Mouse (Mus musculus): ENCODE measurements around the gene Zfpl1.

Zfpl1 gene

DNA sequence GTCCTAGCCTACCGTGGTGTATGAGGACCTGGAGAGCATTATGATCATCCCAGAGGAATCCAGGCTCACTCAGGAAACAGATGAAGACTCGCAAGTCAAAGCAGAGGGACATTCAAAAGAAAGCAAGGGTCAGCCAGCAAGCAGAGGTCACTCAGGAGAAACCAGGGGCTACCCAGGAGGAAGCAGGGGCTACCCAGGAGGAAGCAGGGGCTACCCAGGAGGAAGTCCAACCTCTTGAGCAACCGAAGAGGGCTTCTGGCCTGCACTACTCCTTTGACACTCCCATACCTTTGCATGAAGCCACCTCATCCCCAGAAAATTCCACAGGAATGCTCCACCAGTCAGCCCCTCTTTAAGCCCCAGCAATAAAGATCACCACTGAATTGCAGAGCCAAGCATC lies 13.1 kb upstream of the Zfpl1 start:
- DNase-seq (ENCODE audit: low spot score in 2 of 2) = no peak

DNA sequence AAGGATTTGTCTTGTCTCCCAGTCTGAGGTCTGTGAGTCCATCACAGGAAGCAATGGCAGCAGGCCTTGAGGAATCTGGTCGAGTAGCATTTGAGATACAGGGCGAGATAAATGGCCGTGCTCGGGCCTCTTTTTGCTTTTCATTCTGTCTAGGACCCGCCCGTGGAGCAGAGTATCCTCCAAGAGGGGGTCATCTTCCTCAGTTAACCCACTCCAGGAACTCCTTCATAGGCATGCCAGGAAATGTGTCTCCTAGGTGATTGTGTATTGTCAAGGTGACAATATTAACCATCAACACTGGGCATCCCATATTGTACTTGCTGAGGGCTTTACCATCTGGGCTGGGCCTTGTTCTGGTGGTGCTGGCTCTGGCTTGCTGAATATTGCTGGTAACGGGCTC lies 9.4 kb upstream of the Zfpl1 start, which contains the start of gene AC131692.1:
Gene AC131692.1, plus strand, starts transcription at position 301 of the 400 bp plus-strand sequence.
- DNase-seq (ENCODE audit: low spot score in 2 of 2) = no peak

DNA sequence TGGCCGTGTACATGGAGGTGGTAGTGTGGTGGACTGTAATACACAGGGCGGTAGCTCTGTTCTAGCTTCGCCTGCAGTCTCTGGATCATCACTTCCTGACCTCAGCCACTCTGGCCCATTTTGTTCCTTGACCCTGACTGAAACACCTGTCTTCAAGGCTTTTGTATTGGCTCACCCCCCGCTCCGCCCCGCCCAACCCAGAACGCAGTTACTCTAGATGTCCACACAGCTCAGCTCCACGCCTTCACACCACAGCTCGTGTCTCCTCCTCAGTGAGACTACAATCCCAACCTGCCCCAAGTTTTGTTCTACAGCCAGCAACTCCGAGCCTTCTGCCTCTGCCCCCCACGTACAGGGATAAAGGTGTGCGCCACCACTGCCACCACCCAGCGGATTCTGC lies 4.1 kb upstream of the Zfpl1 start:
- DNase-seq (ENCODE audit: low spot score in 2 of 2) = no peak

DNA sequence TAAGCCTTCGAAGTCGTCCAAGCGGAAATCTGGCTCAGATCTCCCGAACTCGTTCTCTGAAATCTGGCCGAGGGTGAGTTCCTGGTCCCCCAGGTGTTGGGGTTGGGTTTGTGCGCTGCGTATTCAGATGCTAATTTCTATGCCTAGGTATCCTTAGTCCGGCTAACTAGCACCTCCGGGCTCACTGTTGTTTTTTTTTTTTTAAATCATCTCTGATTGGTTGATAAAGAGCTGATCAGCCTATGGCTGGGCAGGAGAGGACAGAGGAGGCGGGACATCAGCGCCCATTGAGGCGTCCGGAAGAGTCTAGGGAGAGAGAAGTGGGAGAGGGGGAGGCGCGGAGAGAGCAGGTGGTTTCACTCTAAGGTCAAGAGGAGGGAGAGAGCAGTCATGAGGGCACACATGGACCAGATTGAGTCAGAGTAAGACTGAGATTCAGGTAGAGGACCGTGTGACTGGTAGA lies 692 bp upstream of the Zfpl1 start:
- DNase-seq (ENCODE audit: low spot score in 2 of 2) = no peak

DNA sequence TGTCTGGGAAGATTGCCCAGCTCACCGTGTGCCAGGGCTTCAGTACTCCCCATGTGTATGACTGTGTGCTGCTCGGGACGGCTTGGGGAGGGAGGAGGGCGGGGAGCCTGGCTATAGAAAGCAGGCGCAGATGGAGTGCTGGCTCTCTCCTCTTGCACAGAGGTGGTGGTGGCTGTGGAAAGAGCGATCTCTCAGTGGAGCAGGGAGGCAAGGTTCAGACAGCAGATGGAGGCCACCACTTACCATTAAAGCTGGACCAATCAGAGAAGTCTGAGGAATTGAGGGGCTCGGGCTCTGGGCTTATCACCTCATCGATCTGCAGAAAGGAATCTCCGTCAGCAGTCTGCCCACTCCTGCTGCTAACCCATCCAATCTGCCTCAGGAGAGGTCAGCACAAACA lies 2.6 kb downstream of the Zfpl1 start, which contains the start of gene Gm28374:
Gene Gm28374, minus strand, starts transcription at position 101 of the 400 bp plus-strand sequence.
- no peak for DNase-seq (ENCODE audit: low spot score in 2 of 2)

DNA sequence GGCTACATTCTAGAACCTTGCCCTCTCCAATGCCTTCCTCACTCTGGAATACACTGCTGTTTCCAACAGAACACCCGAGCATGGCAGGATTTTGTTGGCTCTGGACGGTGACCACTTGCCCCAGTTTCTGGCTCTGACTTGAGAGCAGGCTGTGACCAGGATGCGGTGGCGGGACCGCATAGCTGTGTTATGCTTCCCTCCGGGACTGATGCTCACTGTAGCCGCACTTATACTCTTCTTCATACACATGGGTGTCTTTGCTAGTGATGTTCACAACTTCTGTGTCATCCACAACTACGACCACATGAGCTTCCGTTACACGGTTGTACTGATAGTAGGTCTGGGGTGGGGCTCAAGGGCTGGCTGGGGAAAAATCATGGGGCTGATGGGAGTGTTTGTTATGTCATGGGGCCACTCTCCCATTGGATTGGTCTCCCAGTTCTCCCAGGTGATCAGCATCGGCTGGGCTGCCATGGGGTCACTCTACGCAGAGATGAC lies 4.7 kb downstream of the Zfpl1 start, which contains the start of gene Tmem262:
Gene Tmem262, plus strand, starts transcription at position 51 of the 498 bp plus-strand sequence.
- DNase-seq (ENCODE audit: low spot score in 2 of 2) = no peak

DNA sequence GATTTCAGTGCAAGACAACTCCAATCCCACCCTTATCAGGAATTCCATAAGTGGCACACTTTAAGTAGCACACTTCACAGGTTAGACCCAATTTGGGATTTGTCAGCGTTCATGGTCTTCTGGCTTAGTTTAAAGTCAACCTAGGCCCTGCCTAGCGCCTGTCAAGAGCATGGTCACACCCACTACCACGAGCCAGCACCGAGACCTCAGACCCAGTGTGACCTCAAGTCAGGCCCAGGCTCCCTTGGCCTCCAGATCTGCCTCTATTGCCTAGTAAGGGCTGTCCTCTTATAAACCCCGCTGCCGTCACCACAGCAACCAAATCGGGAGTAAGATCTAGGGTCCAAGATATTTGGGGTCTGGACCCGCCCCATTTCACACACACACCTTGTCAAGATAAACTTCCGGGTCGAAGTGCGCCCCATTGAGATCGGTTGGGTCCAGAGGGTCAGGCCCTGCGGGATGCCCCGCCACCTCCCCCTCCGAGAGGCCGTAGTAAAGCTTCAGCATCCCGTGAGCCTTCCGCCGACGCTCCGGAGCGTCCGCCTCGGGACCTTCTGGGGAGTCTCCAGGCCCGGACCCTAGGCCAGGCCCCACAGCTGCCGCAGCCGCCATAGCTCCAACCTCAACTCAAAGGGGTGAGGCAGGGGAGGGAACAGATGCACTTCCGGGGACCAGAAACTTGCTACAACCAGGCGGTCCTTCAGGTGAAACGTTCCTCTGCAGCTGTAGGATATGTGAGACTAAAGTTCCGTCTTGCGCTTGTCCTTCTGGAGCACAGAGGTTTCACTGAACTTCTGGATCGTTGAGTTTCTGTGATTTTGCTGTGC lies 8.0 kb downstream of the Zfpl1 start, which contains the start of gene Vps51:
Gene Vps51, minus strand, starts transcription at position 668 of the 830 bp plus-strand sequence.
- peak in 1 of 2 experiments; percentile 92 for DNase-seq (ENCODE audit: low spot score in 2 of 2)

DNA sequence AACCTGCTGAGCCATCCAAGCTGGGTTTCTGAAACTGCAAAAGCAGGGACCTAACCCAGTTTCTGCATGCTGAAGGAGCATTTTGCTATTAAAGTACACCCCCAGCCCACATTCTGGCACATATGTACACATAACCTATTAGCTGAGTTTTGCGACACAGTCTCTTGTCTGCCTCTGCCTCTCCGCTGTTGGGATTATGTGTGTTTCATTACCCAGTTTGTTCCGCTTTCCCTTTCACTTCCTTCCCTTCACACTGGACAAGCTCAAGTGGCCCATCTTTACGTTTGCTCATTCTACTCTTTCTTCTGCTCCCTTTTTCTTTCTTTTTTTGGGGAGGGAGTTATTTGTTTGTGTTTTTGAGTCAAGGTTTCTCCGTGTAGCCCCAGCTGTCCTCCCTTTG lies 10.9 kb downstream of the Zfpl1 start:
- no peak for DNase-seq (ENCODE audit: low spot score in 2 of 2)

DNA sequence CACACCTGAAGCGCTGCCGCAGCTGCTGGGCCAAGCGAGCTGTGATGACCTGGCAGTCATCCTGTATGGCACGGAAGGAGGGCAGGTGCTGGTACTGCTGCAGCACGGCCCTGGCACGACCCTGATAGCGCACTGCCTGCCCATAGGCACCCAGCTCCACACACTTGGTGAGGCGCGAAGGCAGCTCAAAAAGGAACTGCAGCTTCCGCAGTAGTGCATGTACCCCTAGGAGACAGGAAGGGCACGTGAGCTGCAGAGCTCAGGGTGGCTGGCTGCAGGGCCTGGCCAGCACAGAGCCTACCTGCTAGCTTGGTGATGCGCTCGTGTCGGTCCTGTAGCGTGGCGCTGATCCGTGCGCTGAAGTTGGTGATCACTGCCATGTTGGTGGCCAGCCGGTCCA lies 13.5 kb downstream of the Zfpl1 start:
- DNase-seq (ENCODE audit: low spot score in 2 of 2) = no peak

DNA sequence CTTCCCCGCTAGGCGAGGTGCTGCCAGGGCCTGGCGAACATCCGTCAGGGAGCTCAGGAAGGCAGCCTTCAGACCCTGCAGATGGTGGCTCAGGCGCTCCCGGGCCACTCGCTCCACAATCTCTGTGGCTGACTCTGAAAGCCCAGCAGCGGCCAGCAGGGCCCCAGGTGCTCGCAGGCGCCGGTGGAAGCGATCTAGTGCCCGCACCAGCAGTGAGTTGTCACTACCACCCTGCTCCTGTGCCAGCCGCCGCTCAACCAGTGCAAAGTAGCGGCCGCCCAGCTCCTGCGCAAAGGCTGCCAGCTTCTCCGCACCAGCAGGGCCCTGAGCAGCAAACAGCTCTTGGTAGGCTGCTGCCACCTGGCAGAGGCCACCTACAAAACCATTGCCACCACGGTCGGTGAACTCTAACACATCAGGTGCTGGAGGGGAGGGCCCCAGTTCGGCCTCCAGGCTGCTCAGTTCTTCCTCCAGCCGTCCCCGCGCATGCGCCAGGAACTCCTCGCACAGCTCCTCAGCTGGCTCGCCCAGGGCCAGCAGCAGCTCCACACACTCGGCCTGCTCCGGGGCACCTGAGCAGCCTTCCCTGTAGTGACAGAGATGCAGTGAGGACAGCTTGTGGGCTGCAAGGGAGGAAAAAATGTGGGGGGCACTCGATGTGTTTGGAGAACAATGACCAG lies 14.0 kb downstream of the Zfpl1 start:
- DNase-seq (ENCODE audit: low spot score in 2 of 2) = no peak

DNA sequence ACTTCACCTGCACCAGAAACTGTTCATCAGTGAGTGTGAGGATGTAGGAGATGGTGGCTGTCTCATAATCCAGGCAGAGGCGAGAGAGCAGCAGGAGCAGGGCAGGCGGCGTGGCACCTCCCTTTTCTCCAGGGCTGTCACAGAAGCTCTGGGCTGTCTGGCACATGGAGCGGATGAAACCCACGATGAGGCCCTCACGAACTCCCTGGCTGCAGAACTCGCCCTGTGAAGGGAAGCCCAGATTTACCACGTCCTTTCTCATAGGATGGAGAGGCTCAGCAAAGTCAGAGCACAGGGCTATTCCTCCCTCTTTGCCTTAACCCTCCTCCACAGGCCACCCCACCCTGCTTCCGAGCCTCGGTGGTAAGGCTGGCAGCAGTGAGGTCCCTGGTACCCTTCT lies 14.9 kb downstream of the Zfpl1 start:
- DNase-seq (ENCODE audit: low spot score in 2 of 2) = no peak

DNA sequence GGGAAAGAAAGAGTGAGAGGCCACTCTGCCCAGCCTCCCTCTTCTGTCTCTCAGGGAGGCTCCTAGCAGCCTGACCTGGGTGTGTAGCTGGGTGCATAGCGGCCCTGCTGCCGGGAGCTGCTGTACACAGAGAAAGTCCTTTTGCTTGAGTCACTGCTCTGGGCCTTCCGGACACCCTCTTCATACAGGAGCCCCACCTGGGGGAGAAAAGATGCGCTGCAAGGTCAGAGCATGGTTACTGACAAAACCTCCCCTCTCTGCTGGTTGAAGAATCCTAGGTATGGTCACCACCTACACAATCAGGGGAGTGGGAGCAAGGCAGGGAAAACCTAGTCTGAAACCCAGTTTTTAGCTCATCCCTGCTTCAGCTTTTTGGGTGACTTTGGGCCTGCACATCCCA lies 15.8 kb downstream of the Zfpl1 start:
- DNase-seq (ENCODE audit: low spot score in 2 of 2) = no peak

DNA sequence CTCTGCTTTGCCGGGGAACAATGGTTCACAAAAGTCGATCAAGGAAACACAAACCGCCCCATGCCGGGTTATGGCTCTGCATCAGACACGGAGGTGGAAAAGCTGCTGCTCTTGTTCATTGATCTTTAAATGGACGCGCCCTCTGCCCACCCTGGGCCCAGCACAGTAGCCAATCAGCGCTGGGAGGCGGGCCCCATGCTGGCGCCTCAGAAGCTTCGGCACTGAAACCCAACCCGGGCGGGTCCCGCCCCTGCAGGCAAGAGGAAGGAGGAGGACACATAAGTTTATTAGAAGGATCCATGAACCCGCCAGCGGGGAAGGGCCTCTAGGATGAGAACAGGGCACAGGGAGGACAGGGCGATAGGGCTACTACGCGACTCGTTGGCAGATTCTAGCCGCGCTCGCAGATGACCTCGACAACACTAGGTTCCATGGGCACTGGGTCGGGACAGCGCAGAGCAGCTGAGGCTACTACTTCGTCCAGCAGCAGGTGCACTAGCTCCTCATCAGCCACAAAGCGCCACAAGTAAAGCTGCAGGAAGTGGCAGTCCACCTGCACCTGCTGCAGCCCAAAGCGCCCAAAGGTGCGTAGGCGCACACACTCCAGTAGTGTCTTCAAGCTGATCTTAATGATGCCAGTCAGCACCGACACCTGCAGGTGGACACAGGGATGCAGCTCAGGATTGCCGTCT lies 16.9 kb downstream of the Zfpl1 start, which contains the start of gene Tm7sf2:
Gene Tm7sf2, minus strand, starts transcription at position 650 of the 692 bp plus-strand sequence.
- peak in 1 of 2 experiments; percentile 86 for DNase-seq (ENCODE audit: low spot score in 2 of 2)

DNA sequence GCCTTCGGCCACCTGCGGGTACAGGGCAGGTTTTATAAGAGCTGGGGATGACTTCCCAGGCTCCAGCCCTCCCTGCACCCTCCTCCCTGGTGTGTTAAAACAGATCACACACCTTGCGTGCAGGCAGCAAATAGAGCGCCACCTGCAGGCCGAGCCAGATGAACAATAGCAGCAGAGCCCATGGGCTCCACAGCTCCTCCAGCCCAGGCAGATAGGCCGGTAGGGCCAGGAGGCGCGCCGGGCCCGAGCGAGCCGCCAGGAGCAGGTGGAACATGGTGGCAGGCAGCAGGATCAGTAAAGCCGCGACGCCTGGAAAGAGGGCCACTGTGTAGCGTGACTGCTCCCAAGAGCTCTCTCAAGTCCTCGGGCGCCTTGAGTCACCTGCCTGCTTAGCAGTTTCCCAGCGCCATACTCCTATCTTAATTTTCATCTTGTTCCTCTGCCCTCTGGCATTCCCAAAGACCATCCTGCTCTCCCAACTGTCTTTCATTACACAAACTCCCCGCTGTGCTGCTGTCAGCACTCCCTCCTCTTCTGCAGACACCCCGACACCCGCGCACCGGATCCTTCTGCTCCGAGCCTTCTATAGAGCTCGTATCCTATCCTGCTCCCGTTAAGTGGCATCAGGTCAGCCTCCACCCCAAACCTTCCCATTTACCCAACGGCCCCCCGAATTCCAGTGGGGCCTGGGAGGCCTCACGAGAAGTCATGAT lies 17.6 kb downstream of the Zfpl1 start:
- peak in 1 of 2 experiments; percentile 86 for DNase-seq (ENCODE audit: low spot score in 2 of 2)

DNA sequence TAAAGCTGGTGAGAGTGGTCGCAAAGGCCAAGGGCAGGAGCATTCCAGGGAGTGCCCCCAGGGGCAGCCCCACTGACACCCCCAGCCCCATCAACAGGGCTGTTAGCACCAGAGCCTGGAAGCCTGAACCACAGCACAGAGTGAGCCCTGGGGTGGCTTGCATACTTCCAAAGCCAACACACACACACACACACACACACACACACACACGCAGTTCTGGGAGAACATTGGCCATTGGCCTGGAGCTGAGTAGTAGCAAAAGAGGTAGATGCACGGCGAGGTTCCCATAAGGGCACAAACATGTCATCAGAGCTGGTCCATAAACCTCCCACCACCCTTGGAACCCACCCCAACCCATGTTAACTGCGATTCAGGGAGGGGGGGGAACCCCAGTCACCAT lies 18.2 kb downstream of the Zfpl1 start:
- no peak for DNase-seq (ENCODE audit: low spot score in 2 of 2)

DNA sequence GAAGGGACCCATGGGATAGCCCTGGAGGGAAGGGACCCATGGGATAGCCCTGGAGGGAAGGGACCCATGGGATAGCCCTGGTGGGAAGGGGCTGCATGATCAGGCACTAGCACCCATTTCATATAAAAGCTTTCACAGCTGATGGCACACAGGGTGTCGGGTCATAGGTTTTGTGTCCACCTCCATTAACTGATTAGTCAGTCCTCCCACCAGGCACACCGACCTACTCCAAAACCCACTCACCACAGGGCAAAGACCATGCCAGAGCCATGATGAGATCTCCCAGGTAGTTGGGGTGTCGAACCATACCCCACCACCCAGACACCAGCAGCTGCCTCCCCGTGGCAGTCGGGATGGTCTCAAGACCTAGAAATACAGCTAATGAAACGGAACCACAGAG lies 21.7 kb downstream of the Zfpl1 start:
- DNase-seq (ENCODE audit: low spot score in 2 of 2) = no peak

DNA sequence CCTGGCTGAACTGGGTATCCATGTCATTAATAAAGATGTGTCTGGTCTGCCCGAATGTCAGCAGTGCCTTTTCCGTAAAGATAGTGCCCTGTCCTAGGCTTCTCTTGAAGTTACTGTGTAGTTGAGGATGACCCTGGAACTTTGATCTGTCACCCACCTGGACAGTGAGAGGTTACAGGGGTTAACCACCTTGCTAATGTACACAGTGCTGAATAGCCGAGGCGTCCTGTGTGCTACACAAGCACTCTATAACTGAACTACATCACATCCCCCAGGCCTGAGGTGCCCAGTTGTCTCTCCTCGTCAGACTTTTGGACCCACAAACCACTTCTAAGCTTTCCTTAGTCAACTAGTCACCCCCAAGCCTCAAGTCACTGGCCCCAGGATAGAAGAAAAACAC lies 22.3 kb downstream of the Zfpl1 start:
- DNase-seq (ENCODE audit: low spot score in 2 of 2) = no peak

DNA sequence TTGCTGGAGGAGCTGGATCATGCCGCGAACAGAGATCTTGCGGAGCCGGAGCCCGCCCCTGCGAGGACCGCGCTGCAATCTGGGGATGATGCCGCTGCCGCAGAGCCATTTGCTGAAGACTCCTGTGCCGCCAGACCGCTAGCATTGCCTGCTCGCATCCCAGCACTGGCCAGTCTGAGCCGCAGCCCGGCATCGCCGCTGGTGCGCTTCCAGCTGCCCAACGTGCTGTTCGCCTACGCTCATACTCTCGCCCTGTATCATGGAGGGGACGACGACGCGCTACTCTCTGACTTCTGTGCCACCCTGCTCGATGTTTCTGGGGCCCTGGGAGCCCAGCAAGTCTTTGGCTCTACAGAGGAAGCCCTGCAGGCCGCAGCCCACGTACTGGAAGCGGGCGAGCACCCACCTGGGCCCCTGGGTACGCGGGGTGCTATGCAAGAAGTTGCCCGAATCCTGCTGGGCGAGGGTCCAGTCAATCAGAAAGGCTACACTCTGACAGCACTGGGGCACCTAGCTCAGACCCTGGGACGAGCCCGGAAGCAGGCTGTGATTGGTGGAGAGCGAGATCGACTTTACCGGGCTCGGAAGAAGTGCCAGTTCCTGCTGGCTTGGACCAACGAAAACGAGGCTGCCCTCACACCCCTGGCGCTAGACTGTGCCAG lies 23.0 kb downstream of the Zfpl1 start:
- no peak for DNase-seq (ENCODE audit: low spot score in 2 of 2)

DNA sequence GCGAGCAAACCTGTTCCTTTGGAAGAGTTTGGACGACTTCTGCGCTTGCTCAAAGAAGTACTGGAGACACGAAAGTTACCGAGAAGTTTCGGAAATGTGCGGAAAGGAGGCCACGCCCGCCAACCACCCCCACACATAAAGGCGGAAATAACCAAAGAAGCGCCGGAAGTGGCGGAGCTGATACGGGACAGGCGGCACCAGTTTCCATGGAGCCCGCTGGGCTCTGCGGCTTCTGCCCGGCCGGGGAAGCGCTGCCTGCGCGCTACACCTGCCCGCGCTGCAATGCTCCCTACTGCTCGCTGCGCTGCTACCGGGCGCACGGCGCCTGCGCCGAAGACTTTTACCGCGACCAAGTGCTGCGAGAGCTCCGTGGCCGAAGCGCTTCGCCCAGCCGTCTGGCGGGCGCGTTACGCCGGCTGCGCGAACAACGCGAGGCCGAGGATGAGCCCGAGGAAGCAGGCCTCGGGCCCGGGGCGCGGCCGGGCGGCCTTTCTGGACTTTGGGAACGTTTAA lies 23.7 kb downstream of the Zfpl1 start, which contains the start of gene Znhit2:
Gene Znhit2, plus strand, starts transcription at position 172 of the 513 bp plus-strand sequence.
- peak; percentile 86 to 95 for DNase-seq (ENCODE audit: low spot score in 2 of 2)

DNA sequence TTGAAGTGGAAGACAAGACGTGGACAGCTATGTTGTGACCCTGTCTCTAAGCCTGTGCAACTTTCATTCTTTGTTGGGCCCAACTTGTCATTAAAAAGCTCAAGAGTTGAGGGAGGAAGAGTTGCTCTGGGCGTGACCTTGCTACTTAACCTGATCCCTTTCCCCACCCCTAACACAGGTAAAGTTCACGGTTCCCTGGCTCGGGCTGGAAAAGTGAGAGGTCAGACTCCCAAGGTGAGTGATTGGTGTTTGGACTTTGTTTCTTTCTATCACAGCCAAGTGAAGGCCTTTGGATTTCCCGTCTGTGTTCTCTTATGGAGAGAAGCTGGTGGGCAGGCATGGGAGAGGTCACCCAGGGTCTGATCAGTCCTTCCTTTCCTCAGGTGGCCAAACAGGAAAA lies 25.8 kb downstream of the Zfpl1 start:
- no peak for DNase-seq (ENCODE audit: low spot score in 2 of 2)

All from left cerebral cortex, adult 9 months (tissue).